Mouse (Mus musculus) WW6 (cell line): Measurements from ENCODE around the gene Ythdf1.

Source experiments
- DNase-seq: peaks from one replicate; pipeline ENCODE4 v3.0.0-alpha.2; 2013; ENCODE audit warnings: low read depth, low spot score

Gene Ythdf1

DNA sequence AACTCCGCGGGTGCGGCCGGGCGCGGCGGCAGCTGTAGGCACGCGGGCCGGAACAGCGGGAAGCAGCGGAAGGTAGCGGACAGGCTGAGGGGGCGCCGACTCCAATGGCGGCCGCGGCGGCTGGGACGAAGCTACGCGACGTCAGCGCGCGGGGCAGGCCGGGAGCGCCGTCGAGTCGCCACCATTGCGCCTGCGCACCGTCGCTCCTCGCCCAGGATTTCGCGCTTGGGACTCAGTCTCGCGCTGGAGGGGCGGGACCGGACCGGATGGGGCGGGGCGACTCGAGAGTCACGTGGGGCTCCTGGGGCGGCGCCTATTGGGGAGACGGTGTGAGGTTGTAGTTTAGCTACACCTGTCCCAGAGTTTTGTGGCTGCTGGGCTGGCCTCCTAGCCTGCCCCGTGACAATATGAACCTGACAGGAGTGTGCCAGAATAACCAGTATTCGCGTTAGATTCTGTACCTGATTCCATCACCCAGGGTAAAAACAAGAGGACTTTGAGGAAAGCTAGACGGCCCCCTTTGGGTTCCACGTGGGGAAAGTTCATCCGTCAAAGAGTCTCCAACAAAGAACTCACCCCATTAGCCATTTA is at the start of gene Ythdf1:
TSS of gene Ythdf1 (minus strand) at position 140 of the 591 bp plus-strand sequence.
- peak; percentile 84 for DNase-seq

DNA sequence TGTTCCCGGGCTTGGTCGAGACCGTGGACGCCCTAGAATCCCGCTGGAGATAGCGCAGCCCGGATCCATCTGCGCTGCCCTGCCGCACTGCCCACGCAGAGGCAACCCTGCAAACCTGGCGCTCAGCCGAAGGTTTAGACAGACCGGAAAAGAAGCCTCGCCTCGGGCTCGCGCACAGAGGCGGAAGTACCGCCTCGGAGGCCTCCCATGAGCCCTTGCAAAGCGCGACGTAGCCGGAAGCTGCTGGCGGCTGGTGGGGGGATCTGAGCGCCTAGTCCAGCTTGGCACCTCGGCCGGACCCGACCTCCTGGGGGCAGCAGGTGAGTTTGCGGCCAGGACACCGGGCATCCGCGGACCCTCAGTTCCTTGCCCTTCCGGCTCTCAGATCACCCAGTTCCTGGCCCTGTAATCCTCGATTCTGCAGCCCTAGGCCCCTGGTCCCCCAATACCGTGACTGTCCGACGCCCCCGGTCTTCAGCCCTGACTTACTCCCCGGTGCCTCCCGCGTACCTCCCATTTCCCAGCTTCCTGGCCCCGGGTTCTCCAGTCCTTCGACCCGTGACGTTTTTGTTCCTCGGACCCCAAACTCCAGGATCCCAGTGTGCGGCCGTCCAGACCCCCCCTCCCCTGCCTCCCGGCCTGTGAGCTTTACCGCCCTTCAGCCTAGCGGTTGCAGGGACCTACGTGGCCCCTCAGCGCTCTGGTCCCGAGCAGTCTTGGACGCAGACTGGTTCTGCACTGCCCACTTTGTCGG is 46.4 kb upstream of the Ythdf1 start, which contains the start of gene Arfgap1:
TSS of gene Arfgap1 (plus strand) at position 216 of the 754 bp plus-strand sequence.
- no peak for DNase-seq

DNA sequence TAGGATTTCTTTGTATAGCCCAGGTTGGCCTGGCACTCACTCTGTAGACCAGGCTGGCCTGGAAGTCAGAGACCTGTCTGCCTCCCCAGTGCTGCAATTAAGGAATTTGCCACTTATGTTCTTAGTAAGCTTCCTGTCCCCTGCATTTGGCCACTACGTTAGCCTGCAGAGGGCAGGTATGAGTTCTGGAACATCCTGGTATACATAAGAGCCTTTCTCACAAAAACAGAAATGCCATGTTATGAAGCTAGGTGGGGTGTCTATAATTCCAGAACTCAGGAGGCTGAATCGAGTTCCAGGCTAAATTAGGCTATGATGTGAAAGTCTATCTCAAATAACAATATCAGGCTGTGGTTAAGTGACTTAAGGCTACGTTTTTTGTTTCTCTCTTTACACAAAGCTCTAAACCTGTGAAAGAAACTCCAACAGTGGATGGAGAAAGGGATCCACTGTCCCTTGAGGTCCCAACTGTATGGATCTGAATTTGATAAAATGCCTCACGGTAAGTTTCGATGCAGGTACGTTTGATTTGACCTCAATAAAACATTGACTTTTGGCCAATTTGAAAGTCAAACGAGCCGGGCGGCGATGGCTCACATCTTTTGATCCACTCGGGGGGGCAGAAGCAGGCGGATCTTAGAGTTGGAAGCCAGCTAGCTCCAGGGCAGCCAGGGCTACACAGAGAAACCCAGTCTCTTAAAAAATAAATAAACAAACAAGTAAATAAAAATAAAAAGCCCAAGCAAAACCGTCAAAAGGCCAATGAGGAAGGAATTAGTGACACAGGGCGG is 45.5 kb upstream of the Ythdf1 start:
- no peak for DNase-seq

DNA sequence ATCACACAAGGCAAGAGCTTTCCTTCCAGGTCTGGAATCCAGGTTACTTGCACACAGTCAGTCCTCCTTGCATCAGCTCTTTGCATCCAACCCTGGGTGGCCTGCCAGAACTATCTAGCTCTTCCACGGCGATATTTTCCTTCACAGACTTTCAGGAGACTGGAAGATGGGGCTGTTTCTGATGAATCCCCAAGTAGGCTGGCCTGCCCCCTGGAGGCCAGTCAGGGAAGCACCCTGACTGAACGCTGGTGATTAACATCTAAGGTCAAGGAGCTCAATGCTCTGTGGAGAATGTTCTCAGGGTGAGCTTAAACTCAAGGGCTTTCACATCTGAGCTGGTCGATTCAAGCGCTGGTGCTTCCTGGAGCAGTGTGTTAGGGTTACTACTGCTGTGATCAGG is 43.2 kb upstream of the Ythdf1 start:
- DNase-seq: no peak

DNA sequence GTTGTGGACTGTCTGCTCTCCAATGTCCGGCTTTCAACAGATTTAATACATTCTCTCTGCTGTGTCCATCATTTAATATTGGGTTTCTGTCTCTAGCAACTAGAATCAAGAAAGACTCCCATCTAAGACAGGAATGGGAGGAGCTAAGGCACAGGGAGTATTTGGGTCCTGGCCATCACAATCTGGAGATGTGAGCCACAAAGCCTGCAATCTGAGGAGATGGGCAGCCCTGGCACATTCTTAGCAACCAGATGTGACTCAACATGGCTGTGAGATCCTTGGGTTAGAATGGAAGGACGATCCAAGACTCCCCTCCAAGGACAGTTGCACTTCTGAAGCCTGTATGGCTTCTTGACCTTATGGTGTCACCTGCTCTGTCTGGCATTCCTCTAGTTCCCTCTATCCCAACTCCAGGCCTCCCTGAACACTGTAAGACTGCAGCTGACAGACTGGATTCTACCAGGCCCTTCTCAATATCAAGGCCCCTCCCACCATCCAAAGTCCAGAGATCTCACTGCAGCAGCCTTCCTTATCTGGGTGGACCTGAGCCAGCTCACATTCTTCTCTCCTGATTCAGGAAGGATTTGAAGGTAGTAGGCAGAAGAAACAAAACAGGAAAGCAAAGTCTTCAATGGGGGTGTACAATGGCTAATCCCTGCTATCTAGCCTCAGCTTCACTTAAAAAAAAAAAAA is 42.0 kb upstream of the Ythdf1 start:
- DNase-seq: no peak

DNA sequence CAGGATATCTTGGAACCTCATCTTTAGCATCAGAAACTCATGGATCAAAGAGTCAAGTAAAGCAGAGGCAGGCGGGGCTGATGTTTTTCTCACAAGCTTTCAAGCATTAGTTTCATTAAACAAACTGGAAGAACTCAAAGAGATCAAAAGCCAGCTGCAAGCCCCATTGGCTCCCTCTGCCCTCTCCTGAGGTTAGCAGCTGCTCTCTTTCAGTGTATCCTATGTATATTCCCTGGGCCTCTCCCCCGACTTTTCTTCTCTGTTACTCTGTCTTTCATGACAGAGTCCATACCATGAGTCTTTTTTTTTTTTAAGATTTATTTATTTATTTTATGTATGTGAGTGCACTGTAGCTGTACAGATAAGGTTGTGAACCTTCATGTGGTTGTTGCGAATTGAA is 39.4 kb upstream of the Ythdf1 start:
- no peak for DNase-seq

DNA sequence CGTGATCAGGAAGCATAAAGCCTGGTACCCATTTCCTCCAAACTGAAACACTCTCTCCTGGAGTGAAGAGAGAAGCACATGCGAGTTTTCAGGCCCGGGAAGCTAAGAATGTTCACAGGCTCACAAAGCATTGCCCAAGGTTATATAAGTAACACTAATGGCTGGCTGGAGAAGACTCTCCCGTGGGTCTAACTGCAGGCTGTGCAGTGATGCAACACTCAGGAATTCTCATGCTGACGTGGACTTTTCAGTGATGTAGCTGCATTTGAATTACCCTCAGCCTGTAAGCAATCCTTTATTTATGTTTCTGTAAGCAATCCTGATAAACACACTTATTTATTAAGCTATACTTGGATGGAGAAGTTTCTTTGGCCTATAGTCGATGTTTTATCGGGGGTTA is 38.9 kb upstream of the Ythdf1 start:
- no peak for DNase-seq

DNA sequence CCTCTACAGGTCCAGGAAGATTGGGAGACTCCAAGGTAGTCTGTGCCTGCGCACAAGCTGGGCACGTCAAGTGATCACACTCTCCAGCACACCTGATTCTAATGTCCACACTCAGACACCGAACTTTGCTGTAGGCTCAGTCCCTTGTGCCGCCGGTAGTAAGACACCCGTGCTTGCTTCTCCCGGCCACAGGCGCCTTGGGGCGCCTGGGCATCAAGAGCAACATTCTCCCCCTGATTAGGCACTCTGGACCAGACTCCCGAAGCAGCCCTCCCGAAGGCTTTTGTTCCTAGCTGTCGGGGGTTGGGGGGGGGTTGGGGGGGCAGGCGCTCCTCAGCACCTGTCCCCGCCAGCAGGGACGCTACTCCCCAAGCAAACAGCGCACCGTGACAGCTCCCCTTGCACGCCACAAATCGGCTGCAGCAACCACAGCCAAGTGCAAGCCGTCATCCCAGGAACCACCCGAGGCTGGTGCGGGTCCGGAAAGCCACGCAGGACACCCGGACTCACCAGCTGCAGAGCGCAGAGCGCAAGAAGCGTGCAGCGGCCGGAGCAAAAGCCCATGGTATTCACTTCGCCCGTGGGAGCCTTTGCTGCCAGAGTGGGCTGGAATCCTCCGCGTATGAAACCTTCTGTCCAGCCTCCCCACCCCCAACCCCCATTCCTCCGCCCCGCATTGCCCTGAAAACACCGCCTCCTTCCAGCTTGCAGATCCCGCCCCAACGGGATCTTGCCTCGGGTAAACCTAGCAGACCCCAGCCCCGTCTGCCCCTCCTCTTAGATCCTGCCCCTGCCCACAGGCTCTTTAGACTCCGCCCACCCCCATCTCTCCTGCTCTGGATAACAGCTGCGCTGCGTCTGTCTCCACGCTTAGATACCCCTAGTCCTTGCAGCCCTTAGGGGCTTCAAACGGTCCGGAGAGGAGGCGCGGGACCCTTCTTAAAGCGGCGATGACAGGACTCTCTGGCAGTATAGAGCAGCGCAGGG is 33.6 kb upstream of the Ythdf1 start, which contains the start of gene Nkain4:
TSS of gene Nkain4 (minus strand) at position 639 of the 987 bp plus-strand sequence.
- DNase-seq: peak; percentile 65

DNA sequence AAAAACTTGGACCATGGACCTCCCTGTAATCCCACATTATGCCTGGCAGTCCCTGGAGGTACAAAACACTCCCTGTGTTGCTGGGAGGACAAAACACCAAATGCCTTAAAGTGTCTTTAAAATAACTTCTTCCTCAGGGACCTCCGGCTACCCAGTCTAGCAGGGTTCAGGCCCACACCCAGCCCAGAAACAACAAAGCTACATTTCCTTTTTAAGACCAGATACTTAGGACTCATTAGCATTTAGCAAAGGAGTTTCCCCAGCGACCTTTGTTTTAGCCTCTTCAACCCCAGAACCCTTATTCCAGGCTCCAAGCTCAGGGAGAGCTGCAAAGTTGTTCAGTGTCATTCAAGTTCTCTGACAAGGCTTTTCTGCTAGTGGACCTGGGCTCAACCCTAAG is 32.9 kb upstream of the Ythdf1 start:
- no peak for DNase-seq

DNA sequence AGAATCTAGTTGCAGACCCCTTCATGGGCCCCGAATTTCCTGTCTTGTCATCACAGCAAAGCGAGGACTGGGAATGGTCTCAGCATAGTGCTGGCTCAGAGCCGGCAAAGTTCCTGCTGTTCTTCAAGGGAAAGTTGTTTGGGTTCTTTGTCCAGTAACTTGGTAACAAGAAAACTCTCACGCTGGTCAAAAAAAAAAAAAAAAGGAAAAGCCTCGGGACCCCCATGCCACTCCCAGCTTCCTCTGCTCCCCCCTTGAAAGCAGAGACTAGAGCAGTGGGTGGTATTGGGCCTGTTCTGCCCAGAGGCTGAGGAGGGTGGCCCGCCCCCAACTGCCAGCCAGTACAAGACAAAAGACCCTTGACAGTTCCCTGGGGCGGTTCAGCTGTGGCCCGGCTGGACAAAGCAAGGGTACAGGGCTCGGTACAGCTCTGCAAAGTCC is 32.0 kb upstream of the Ythdf1 start:
- DNase-seq: no peak

DNA sequence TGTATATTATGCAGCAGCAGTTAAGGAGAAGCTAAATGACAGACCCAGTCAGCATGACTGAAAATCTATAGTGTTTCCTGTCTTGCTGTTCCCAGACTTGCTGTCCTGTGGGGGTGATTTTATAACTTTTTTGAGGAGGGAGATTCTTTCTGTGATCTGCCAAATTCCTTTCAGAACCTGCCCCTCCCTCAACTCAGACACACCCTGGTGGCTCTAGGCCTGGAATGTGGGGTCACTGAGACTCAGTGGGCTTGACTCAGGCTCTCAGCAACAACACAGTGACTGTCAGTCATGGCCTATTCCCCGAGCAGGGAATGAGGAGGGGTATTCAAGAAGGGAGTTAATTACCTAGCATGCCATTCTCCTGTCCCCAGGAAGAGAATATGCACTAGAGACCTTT is 29.2 kb upstream of the Ythdf1 start:
- no peak for DNase-seq

DNA sequence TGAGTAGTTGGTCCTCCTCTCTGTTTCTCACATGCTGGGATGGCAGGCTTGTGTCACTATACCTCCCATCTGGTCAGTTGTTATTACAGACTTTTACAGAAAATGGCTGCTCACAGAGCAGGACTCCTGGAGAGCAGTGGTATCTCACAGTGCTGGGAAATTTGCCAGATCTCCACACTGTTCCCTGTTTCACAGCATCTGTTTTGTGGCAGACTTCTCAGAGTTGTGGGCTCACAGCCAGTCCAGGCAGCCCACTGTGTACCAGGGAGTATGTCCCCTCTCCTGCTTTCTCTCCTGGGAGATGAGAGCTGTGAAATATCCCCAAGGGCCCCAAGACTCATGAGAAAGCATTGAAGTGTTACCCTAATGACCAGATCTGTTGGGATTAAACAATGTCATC is 21.1 kb upstream of the Ythdf1 start:
- DNase-seq: no peak

DNA sequence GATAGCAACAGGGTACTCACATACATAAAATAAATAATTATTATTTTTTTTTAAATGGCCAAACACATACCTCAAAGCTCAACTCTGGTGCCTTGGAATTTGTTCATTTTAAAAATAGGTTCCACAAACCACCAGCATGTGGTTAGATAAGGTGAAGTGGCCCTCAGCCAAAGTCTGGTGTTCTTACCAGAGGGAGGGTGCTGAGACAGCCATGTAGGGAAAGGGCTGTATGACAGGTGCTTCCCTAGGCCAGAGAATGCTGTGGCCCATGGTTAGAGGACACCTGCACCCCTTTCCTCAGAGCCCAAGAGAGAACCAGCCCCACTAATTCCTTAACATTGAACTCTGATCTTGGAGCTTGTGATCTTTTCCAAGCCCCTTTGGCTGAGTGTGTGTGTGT is 19.4 kb upstream of the Ythdf1 start:
- no peak for DNase-seq

DNA sequence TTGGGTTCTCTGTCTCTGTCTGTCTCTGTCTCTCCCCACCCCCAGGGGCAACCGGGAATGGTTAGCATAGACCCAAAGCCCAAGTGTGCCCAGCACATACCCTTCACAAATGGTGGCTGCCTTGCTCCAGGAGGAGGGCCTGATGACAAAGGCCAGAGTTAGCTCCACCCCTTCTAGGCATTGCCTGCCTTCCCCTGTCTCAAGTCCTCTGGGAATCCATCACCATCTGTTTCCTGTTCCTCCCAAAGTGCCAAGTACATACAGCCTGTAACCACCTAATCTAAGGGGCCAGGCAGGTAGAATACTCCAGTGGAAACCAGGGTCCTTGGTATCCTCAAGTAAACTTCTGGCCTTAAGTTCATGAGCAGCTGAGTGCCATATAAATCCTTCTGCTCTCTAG is 11.7 kb upstream of the Ythdf1 start:
- no peak for DNase-seq

DNA sequence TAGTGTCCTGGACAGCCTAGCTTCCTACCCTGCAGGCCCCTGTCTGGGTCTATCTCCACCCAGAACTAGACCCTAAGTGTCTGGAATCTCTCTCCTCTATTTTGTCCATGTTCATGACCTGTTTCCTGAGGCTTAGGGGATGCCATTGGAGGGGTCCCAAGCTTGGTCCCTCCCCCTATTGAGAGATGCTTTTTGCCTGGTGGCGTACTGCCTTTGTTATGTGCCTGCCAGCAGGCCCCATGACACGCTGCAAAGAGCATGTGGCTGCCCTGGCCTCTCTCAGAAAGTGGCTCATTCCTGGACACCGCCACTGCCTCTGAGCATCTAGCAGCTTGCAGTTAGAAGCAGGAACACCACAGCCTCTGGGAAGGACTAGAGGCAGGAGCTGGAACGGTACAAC is 8.0 kb upstream of the Ythdf1 start, which contains the start of gene Birc7:
TSS of gene Birc7 (plus strand) at position 301 of the 400 bp plus-strand sequence.
- DNase-seq: no peak

DNA sequence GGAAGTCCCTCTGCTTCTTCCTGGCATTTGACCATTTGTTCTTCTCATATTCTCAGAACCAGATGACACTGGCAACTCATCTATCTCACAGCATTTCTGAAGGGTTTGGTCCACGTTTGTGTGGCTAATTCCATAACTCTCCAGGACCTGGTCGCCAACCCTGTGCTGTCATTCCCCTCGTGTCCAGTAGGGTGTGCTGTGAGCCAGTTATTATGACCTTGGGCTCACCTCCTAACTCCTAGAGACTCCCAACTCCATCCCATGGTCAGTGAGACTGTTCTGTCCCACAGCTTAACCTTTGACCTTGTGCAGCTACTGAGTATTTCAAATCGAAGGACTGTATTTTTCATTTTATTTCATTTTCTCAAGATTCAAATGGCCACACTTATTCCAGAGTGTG is 4.4 kb upstream of the Ythdf1 start:
- DNase-seq: no peak

DNA sequence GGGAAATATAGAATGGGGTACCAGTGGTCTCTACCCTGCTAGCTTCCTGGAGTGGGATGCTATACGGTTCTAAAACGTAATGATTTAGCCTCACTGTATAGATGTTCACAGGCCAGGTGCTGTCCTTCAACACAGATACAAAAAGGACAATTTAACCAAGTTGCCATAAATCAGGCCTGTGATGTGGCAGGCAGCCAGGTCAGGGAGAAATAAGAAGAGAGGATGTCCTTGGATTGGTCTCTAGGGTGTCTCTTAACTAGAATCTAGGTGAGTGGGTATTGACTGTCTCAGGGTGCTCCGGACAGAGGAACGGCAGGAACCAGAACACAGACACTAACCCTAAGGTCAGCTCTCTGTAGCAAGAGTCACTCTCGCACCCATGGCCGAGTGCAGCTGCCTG is 2.0 kb upstream of the Ythdf1 start:
- no peak for DNase-seq

DNA sequence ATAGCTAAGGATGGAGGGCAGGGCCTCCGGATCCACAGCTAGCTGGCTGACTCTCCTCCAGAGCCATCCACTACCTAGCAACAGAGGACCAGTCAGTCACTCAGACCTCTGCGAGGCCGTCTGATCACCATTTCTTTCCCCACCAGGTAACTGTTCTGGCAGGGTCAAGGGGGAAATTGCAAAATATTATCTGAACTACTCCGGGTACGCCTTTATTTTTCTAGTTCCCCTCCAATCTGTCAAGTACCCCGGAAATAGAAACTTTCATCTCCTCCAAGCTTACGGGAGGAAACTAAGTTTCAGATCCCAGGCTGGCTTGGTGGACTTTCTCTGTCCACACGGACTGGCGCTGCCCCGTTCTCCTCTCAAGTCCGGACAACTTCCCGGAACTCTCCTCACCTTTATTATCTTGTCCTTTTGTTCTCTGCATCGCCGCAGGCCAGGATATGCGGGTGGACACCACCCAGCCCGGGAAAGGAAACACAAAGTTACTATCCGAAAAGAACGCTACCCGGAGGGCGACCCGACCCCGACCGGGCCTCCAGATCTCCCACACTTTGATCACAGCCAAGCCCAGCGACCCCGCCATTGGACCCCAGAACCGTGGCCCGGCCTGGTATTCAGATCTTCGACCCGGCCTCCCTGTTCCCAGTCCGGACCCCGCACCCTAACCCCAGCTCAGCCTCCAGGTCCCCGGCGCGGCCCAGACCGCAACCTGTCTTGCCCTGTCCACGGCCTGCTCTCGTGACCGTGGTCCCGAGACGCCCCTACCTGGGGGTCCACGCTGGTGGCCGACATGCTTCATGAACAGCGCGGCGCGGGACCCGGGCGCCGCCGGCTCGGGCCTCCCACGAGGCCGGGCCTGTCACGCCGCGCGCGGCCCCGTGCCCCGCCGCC is 588 bp downstream of the Ythdf1 start:
- DNase-seq: no peak

DNA sequence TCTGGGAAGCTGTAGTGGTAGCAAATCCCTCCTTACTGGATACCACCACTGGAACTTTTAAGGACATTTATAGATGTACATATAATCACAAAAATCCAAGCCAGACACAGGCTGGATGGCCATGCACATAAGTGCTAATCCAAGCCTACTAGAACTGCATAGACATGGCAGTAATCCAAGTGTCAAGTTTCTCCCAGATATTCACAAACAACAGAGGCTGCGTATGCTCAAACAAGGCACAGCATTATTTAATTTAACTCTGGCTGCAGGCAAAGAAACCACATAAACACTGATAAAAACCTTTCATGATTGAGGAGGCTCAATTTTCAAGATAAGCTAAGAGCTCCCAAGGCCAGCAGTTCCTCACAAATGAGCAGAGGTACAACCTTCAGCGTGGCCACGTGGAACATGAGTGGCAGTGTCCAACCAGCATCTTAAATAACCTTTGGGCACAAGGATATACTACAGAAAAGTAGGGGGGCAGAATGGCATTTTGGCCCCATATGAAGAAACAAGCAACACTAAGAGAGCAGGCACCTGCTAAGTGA is 4.8 kb downstream of the Ythdf1 start:
- no peak for DNase-seq
